Mouse (Mus musculus) megakaryocyte, embryonic 14.5 days (primary cell): ENCODE results near the gene Usp54.

ENCODE experiments used
- FLI1 ChIP-seq: IDR thresholded peaks from 2 replicates; pipeline ENCODE4 v1.6.1; 2012; ENCODE audit warnings: low read length, inconsistent platforms, mixed read lengths
- GATA1 ChIP-seq: IDR thresholded peaks from 3 replicates; pipeline ENCODE4 v1.6.1; 2012; ENCODE audit warnings: mixed read lengths, low read length, inconsistent platforms, borderline replicate concordance

GRCm38 (mm10) chr14:20651000-20651399 is 10.1 kb upstream of the Usp54 start:
- TF ChIP-seq FLI1 (no peak), GATA1 (no peak)
